Mouse (Mus musculus) midbrain, embryonic 14.5 days (tissue): Measurements from ENCODE around the gene Gnb1l. TPM values are rescaled to one million over a fixed set of nuclear protein-coding genes. Genes with fewer than 3 reads are reported as not detected.

Source experiments
- ATAC-seq: fragments of 200-750 bp; cut with Nextera tagmentation; 2 replicates; pipeline ENCODE4 v1.8.0; 2017; ENCODE audit warnings: moderate number of reproducible peaks, moderate library complexity; ENCODE audit not compliant: low FRiP score, low TSS enrichment
- DNase-seq: peaks from one replicate; pipeline ENCODE4 v3.0.0-alpha.2; 2015
- H3K27ac ChIP-seq: fragments of 300-500 bp; sonication (generic); replicated peaks from 2 replicates; pipeline ENCODE4 v1.5.1; 2014; ENCODE audit warnings: mild to moderate bottlenecking, low read depth, low read length, moderate library complexity
- H3K27me3 ChIP-seq: fragments of 300-500 bp; sonication (generic); 2 replicates; pipeline ENCODE4 v1.6.1; 2014; ENCODE audit warnings: low read length, control low read depth, mixed read lengths; ENCODE audit not compliant: control insufficient read depth, insufficient read depth
- H3K36me3 ChIP-seq: fragments of 300-500 bp; sonication (generic); 2 replicates; pipeline ENCODE4 v1.6.1; 2014; ENCODE audit warnings: low read length, control low read depth; ENCODE audit not compliant: control insufficient read depth, insufficient read depth
- H3K4me1 ChIP-seq: fragments of 300-500 bp; sonication (generic); 2 replicates; pipeline ENCODE4 v1.6.1; 2014; ENCODE audit warnings: mild to moderate bottlenecking, antibody characterized with exemption, low read length, control low read depth; ENCODE audit not compliant: control insufficient read depth, insufficient read depth
- H3K4me2 ChIP-seq: fragments of 300-500 bp; sonication (generic); 2 replicates; pipeline ENCODE4 v1.6.1; 2014; ENCODE audit warnings: mild to moderate bottlenecking, low read length, moderate library complexity
- H3K4me3 ChIP-seq: fragments of 300-500 bp; sonication (generic); replicated peaks from 2 replicates; pipeline ENCODE4 v1.5.1; 2014; ENCODE audit warnings: low read depth, low read length
- H3K9ac ChIP-seq: fragments of 300-500 bp; sonication (generic); replicated peaks from 2 replicates; pipeline ENCODE4 v1.6.1; 2014; ENCODE audit warnings: mild to moderate bottlenecking, low read length, moderate library complexity
- H3K9me3 ChIP-seq: fragments of 300-500 bp; sonication (generic); 2 replicates; pipeline ENCODE4 v1.6.1; 2016; ENCODE audit warnings: low read length, control low read depth, mixed read lengths; ENCODE audit not compliant: control insufficient read depth
- WGBS: fragments of 180-500 bp; shearing (Covaris S2); extraction: QIAGEN DNeasy Blood & Tissue Kit; methylation state at CpG from one replicate; pipeline ENCODE4 v1.1.7; 2014; 5-methylcytosine and 5-hydroxymethylcytosine counted together
- polyA plus RNA-seq: library from polyadenylated mRNA; unstranded; fragments of >200 nt; fragmentation: Nextera tagmentation; extraction: Ambion mirVana; gene quantifications from 2 replicates; pipeline ENCODE4 v1.2.1, GENCODE M21; 2014

Gene Gnb1l
- polyA plus RNA-seq, result 14.8 and 15.9 TPM in 2 replicates

GRCm38 (mm10) chr16:18498558-18498990 is at the start of gene Gnb1l, which contains the start of gene Rtl10:
Gnb1l (plus strand) TSS chr16:18498713.
Rtl10 (plus strand) TSS chr16:18498901.
- Histone ChIP-seq H3K27me3 (no peaks in the 10 kb centered on the region), H3K9ac (peak within 1 kb of the TSS; percentile 84), H3K36me3 (peaks cover 12% of the 10 kb centered on the region; the same call in 1 of the 2 replicates), H3K27ac (peak within 1 kb of the TSS; percentile 87), H3K4me1 (peaks cover 17% of the 10 kb centered on the region), H3K4me2 (peak within 1 kb of the TSS; percentile 85), H3K9me3 (no peaks in the 10 kb centered on the region), H3K4me3 (peak within 1 kb of the TSS; percentile 74)
- DNase-seq (peak; percentile 99), ATAC-seq (peak; percentile 98)
- WGBS, result under 1% methylated on average over 51 of the region's 51 CpGs

DNA sequence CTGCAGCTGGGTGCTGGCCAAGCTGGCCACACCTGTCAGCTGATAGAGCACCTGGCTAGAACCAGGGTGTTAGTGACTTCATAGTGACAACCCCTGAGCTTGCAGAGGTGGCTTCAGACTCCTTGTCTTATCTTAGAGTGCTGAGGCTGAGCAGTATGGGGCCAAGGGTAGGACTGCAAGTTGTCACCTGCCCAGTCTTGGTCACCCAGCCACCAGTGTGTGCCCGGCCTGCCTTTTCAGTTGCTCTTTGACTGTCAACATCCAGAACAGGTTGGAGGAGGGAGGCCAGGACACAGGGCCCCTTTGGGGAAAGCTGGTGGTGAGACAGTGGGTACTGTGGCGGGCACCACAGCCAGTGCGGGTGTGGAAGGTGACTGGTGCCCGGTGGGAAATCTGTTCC is 49.5 kb upstream of the Gnb1l start:
- 92% methylated on average over 4 of the region's 4 CpGs for WGBS

GRCm38 (mm10) chr16:18451486-18452181 is 46.9 kb upstream of the Gnb1l start:
- no peaks in the 10 kb centered on the region for H3K9me3 ChIP-seq
- H3K4me3 ChIP-seq, result no peak overlapping the region
- H3K4me2 ChIP-seq, result no peak overlapping the region
- no peak overlapping the region for H3K9ac ChIP-seq
- WGBS, result 78% methylated on average over 9 of the region's 9 CpGs
- H3K27ac ChIP-seq, result no peak overlapping the region
- DNase-seq, result no peak
- no peaks in the 10 kb centered on the region for H3K4me1 ChIP-seq
- H3K27me3 ChIP-seq, result no peaks in the 10 kb centered on the region
- no peak for ATAC-seq
- H3K36me3 ChIP-seq, result 0 out of 2 replicates have a peak, but pooled peaks cover 7% of the 10 kb centered on the region

More for the DNA sequence above, 49.5 kb upstream of the Gnb1l start:
- Histone ChIP-seq H3K27me3 (no peaks in the 10 kb centered on the region), H3K4me1 (no peaks in the 10 kb centered on the region), H3K4me2 (no peak overlapping the region), H3K36me3 (peaks cover 4% of the 10 kb centered on the region; the same call in 1 of the 2 replicates), H3K27ac (no peak overlapping the region), H3K9ac (no peak overlapping the region), H3K4me3 (no peak overlapping the region), H3K9me3 (no peaks in the 10 kb centered on the region)
- DNase-seq (no peak), ATAC-seq (no peak)

GRCm38 (mm10) chr16:18452361-18452862 is 46.1 kb upstream of the Gnb1l start:
- H3K9me3 ChIP-seq, result no peaks in the 10 kb centered on the region
- no peaks in the 10 kb centered on the region for H3K27me3 ChIP-seq
- H3K4me3 ChIP-seq, result no peak overlapping the region
- 0 out of 2 replicates have a peak, but pooled peaks cover 7% of the 10 kb centered on the region for H3K36me3 ChIP-seq
- H3K27ac ChIP-seq, result no peak overlapping the region
- no peak for ATAC-seq
- H3K4me2 ChIP-seq, result no peak overlapping the region
- H3K9ac ChIP-seq, result no peak overlapping the region
- DNase-seq, result no peak
- no peaks in the 10 kb centered on the region for H3K4me1 ChIP-seq
- WGBS, result 76% methylated on average over 8 of the region's 8 CpGs

DNA sequence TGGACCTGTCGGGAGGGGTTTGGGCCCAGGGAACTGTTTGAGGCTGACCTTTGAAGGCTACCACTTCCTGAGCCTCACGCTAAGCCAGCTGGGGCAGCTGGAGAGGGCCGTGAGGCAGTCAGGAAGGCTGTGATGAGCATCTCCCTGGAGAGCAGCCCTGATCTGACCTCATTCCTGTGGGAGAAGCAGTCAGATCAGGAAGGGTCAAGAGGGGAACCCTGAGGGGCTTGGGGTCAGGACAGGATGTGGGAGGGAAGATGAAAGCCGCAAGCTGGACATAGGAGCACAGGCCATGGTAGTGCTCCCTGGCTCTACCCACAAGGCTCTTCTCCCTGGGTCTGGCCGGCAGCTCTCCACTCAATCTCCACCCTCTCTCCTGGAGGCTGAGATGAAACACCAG is 44.7 kb upstream of the Gnb1l start:
- no peak overlapping the region for H3K9ac ChIP-seq
- no peaks in the 10 kb centered on the region for H3K9me3 ChIP-seq
- 0 out of 2 replicates have a peak, but pooled peaks cover 1% of the 10 kb centered on the region for H3K4me1 ChIP-seq
- no peaks in the 10 kb centered on the region for H3K27me3 ChIP-seq
- no peak overlapping the region for H3K4me3 ChIP-seq
- WGBS, result 54% methylated on average over 5 of the region's 5 CpGs
- no peak for ATAC-seq
- H3K4me2 ChIP-seq, result no peak overlapping the region
- DNase-seq, result no peak
- no peak overlapping the region for H3K27ac ChIP-seq
- H3K36me3 ChIP-seq, result 0 out of 2 replicates have a peak, but pooled peaks cover 7% of the 10 kb centered on the region

DNA sequence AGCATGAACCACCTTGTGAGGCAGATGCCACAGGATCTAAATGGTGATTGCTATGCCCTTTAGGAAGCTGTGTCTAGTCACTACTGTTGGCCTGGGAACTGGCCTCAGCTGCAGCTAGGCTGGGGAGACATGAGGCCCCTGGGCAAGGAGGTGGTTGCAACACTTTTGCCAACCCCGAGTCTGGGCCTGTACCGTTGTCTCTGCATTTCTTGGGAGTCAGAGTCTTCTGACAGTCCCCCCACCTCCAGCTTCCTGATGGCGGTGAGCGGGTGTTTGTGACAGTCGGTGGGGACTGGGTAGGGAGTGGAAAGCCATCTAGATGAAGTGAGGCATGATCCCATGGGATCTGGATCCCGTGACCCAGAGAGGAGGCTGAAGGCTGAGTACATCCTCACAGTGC is 43.1 kb upstream of the Gnb1l start:
- ATAC-seq, result no peak
- no peak overlapping the region for H3K4me3 ChIP-seq
- H3K9ac ChIP-seq, result no peak overlapping the region
- H3K27me3 ChIP-seq, result no peaks in the 10 kb centered on the region
- H3K9me3 ChIP-seq, result no peaks in the 10 kb centered on the region
- no peak overlapping the region for H3K27ac ChIP-seq
- 89% methylated on average over 6 of the region's 6 CpGs for whole genome bisulfite sequencing
- H3K36me3 ChIP-seq, result 0 out of 2 replicates have a peak, but pooled peaks cover 2% of the 10 kb centered on the region
- H3K4me2 ChIP-seq, result no peak overlapping the region
- H3K4me1 ChIP-seq, result peaks cover 17% of the 10 kb centered on the region
- DNase-seq, result no peak

DNA sequence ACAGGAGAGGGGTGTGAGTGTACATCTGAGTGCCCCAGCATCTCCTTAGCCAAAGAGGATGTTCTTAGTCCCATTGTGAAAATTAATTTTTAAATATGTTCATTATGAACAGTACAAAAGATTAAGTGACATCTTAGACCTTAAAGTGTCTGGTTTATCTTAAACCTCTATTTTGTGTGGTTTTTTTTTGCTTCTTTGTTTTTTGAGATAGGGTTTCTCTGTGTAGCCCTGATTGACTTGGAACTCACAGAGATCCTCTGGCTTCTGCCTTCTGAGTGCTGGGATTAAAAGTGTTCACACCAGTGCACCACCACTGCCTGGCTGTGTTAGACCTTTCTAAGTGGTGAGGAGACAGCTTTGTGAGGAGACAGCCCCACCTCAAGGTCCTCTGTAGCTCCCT is 39.9 kb upstream of the Gnb1l start:
- H3K27me3 ChIP-seq, result no peaks in the 10 kb centered on the region
- H3K27ac ChIP-seq, result no peak overlapping the region
- no peak for DNase-seq
- H3K36me3 ChIP-seq, result 0 out of 2 replicates have a peak, but pooled peaks cover 2% of the 10 kb centered on the region
- H3K4me3 ChIP-seq, result no peak overlapping the region
- H3K4me2 ChIP-seq, result no peak overlapping the region
- H3K9ac ChIP-seq, result peak overlapping the region; percentile 24; the same call in 1 of the 2 replicates
- no peak for ATAC-seq
- no peaks in the 10 kb centered on the region for H3K9me3 ChIP-seq
- H3K4me1 ChIP-seq, result peaks cover 20% of the 10 kb centered on the region

GRCm38 (mm10) chr16:18459335-18459954 is 39.1 kb upstream of the Gnb1l start:
- H3K9ac ChIP-seq, result peak overlapping the region; percentile 24
- 0 out of 2 replicates have a peak, but pooled peaks cover 2% of the 10 kb centered on the region for H3K36me3 ChIP-seq
- H3K4me1 ChIP-seq, result peaks cover 20% of the 10 kb centered on the region
- 10% methylated on average over 12 of the region's 12 CpGs for WGBS
- 0 out of 2 replicates have a peak overlapping the region, but pooled peaks have one; percentile 13 for H3K4me3 ChIP-seq
- H3K27ac ChIP-seq, result peak overlapping the region; percentile 70
- DNase-seq, result peak; percentile 40
- no peak for ATAC-seq
- peak overlapping the region; percentile 50 for H3K4me2 ChIP-seq
- H3K9me3 ChIP-seq, result no peaks in the 10 kb centered on the region
- no peaks in the 10 kb centered on the region for H3K27me3 ChIP-seq
